In genomic region chr11:43349564-43349963, GRCm38 (mm10) we compare ENCODE assay signal across 12 mouse cellular contexts.
DNase-seq lines count a peak whose midpoint lies in the region; ATAC-seq and TF ChIP-seq lines count a peak whose summit lies in the region.
"Had no signal": no experiment of that assay in that cellular context is flagged by ENCODE, and none has a peak within 500 bp of the region (broad histone marks: within the 10 kb centered on the region; RNA-seq: fewer than 3 reads in every experiment).

No protein-coding gene starts in this region.

- no peak overlapping the region for H3K4me2 ChIP-seq in midbrain, embryonic 15.5 days
- H3K4me2 ChIP-seq: embryonic facial prominence, embryonic 15.5 days; intestine, embryonic 15.5 days had no signal

- DNase-seq in heart, adult 11 months, result peak; percentile 92
- no peak for DNase-seq in heart, adult 8-10 months (ENCODE audit: low spot score)
- DNase-seq in testis, postnatal 14 days (ENCODE audit: low spot score), result no peak
- DNase-seq in gastrocnemius, adult 8-10 months (ENCODE audit: low spot score in 2 of 2), result no peak
- no peak for DNase-seq in cerebellum, postnatal 4 days (ENCODE audit: low spot score in 2 of 2)
- DNase-seq: gastrocnemius, postnatal 14 days had no signal

- no peak for TF ChIP-seq POLR2A in testis, adult 2 months (IDR thresholded peaks at IDR 0.05; ENCODE audit: control insufficient read depth, low read depth, low read length)

- H3K4me1 ChIP-seq in testis, adult 2 months (ENCODE audit: control insufficient read depth, insufficient read depth, low read length), result no peaks in the 10 kb centered on the region
- peaks cover 15% of the 10 kb centered on the region; the same call in 1 of the 2 replicates for H3K4me1 ChIP-seq in brown adipose tissue, adult 24 weeks (ENCODE audit: control insufficient read depth, insufficient read depth, insufficient read length, low read length)
- peaks cover 25% of the 10 kb centered on the region for H3K4me1 ChIP-seq in midbrain, embryonic 15.5 days
- H3K4me1 ChIP-seq: embryonic facial prominence, embryonic 15.5 days had no signal

- 55% methylated on average over 7 of the region's 7 CpGs for WGBS in midbrain, embryonic 15.5 days

- H3K9ac ChIP-seq in midbrain, embryonic 15.5 days, result no peak overlapping the region
- H3K9ac ChIP-seq: embryonic facial prominence, embryonic 15.5 days; intestine, embryonic 15.5 days had no signal

- no peak for TF ChIP-seq CTCF in testis, adult 2 months (IDR thresholded peaks at IDR 0.05; ENCODE audit: control insufficient read depth, insufficient read depth, insufficient replicate concordance, low read depth, low read length)

- H3K4me3 ChIP-seq in testis, adult 2 months (ENCODE audit: control insufficient read depth, low read depth, low read length), result peak overlapping the region; percentile 44
- no peak overlapping the region for H3K4me3 ChIP-seq in brown adipose tissue, adult 24 weeks (ENCODE audit: insufficient read depth, low read depth, low read length)
- H3K4me3 ChIP-seq in midbrain, embryonic 15.5 days, result no peak overlapping the region
- H3K4me3 ChIP-seq: embryonic facial prominence, embryonic 15.5 days; intestine, embryonic 15.5 days had no signal

- no peak overlapping the region; the same call in 1 of the 2 replicates for H3K27ac ChIP-seq in testis, adult 2 months (ENCODE audit: control insufficient read depth, insufficient read depth, low read depth, low read length)
- H3K27ac ChIP-seq in brown adipose tissue, adult 24 weeks (replicated peaks; ENCODE audit: low read depth, low read length), result 0 out of 2 replicates have a peak overlapping the region, but pooled peaks have one; percentile 18
- H3K27ac ChIP-seq in midbrain, embryonic 15.5 days, result peak overlapping the region; percentile 65
- H3K27ac ChIP-seq: embryonic facial prominence, embryonic 15.5 days; intestine, embryonic 15.5 days had no signal

- H3K27me3 ChIP-seq in testis, adult 2 months (ENCODE audit: control insufficient read depth, insufficient read depth, low read length), result no peaks in the 10 kb centered on the region
- H3K27me3 ChIP-seq in midbrain, embryonic 15.5 days (replicated peaks), result no peaks in the 10 kb centered on the region
- H3K27me3 ChIP-seq: CH12.LX; embryonic facial prominence, embryonic 15.5 days; intestine, embryonic 15.5 days had no signal

- no peaks in the 10 kb centered on the region for H3K9me3 ChIP-seq in midbrain, embryonic 15.5 days
- H3K9me3 ChIP-seq: embryonic facial prominence, embryonic 15.5 days; intestine, embryonic 15.5 days had no signal

- no peaks in the 10 kb centered on the region for H3K36me3 ChIP-seq in testis, adult 2 months (ENCODE audit: control insufficient read depth, insufficient read depth, low read length)
- H3K36me3 ChIP-seq in midbrain, embryonic 15.5 days (replicated peaks), result no peaks in the 10 kb centered on the region
- H3K36me3 ChIP-seq: embryonic facial prominence, embryonic 15.5 days; intestine, embryonic 15.5 days had no signal

- ATAC-seq in midbrain, embryonic 15.5 days (replicated peaks), result no peak
- ATAC-seq: intestine, embryonic 15.5 days had no signal
